In genomic region chr4:130952531-130952930, GRCm38 (mm10) we compare ENCODE assay signal across 7 mouse cellular contexts. TPM values are rescaled to one million over a fixed set of nuclear protein-coding genes. Genes with fewer than 3 reads are reported as not detected.
DNase-seq lines count a peak whose midpoint lies in the region; TF ChIP-seq lines count a peak whose summit lies in the region.

No protein-coding gene starts in this region.

- no peak for TF ChIP-seq POLR2A in brain, embryonic 14.5 days (IDR thresholded peaks at IDR 0.05; ENCODE audit: borderline replicate concordance, extremely low read depth, insufficient read depth, insufficient read length, poor library complexity, severe bottlenecking)

- DNase-seq in layer of hippocampus, adult 11-12 months (ENCODE audit: low spot score), result peak; percentile 45
- DNase-seq in layer of hippocampus, postnatal 14 days (ENCODE audit: low spot score in 2 of 2), result no peak
- DNase-seq in CD8-positive naive resting alpha-beta T cell, adult 2 months (ENCODE audit: low read depth in 2 of 2, low spot score in 2 of 2), result peak; percentile 31 to 53
- no peak for DNase-seq in brain, embryonic 14.5 days (ENCODE audit: low read depth)
- peak; percentile 47 to 61 for DNase-seq in kidney, postnatal 25 days
- DNase-seq in right cerebral cortex, postnatal 14 days, result peak; percentile 69
- DNase-seq in gastrocnemius, postnatal 10 days, result no peak

- peak; percentile 54; the same call in 1 of the 2 replicates for TF ChIP-seq CTCF in brain, embryonic 14.5 days (IDR thresholded peaks at IDR 0.05; ENCODE audit: borderline replicate concordance, extremely low read depth, insufficient read depth, insufficient read length)

RNA-seq across cellular contexts. Expression of gene Matn1, which starts 8.3 kb away (rescaled TPM):
- total RNA-seq in layer of hippocampus, postnatal 14 days (2021), result 1 to 10 TPM; 2.3 TPM
- 0.29 and 0.81 TPM in 2 replicates for polyA plus RNA-seq in brain, embryonic 14.5 days (2012; rRNA removed)
- under 1 TPM in 1 of 2 experiments, not detected in 1; 0.16 TPM for total RNA-seq in gastrocnemius, postnatal 10 days (2021)

RNA-seq across cellular contexts. Expression of gene Laptm5, which starts 39.6 kb away (rescaled TPM):
- 10 to 100 TPM; 33.2 to 37.8 TPM for total RNA-seq in layer of hippocampus, postnatal 14 days (2021)
- 22.6 and 26.5 TPM in 2 replicates for polyA plus RNA-seq in brain, embryonic 14.5 days (2012; rRNA removed)
- 10 to 100 TPM; 10.9 to 14.8 TPM for total RNA-seq in gastrocnemius, postnatal 10 days (2021)

Comparison
In these comparisons a context has a peak if more than half of its experiments do, and no peak if none do; other contexts are left out.
1. DNase-seq: peak in layer of hippocampus, adult 11-12 months (single experiment), CD8-positive naive resting alpha-beta T cell, adult 2 months (2 of 2), kidney, postnatal 25 days (2 of 2) and right cerebral cortex, postnatal 14 days (single experiment); none in layer of hippocampus, postnatal 14 days (0 of 2), brain, embryonic 14.5 days (single experiment) and gastrocnemius, postnatal 10 days (single experiment).